Mouse (Mus musculus) brain, embryonic 14.5 days (tissue): ENCODE data around the gene Vmn1r53.
"Not testable (repeated sequence)": the region's sequence is repeated elsewhere in the genome, so short reads cannot be mapped to it uniquely, and the experiment has no call there.

Experiments used
- CTCF ChIP-seq: fragments of 200-500 bp; IDR thresholded peaks from 2 replicates; pipeline ENCODE4 v1.5.1; 2012; ENCODE audit warnings: inconsistent platforms, mild to moderate bottlenecking, moderate library complexity, borderline replicate concordance; ENCODE audit not compliant: insufficient read depth, insufficient read length; ENCODE audit errors: extremely low read depth
- POLR2A ChIP-seq: fragments of 200-500 bp; IDR thresholded peaks from 2 replicates; pipeline ENCODE4 v1.6.1; 2012; ENCODE audit warnings: mild to moderate bottlenecking, inconsistent platforms, borderline replicate concordance; ENCODE audit not compliant: poor library complexity, insufficient read depth, insufficient read length, severe bottlenecking; ENCODE audit errors: extremely low read depth

DNA sequence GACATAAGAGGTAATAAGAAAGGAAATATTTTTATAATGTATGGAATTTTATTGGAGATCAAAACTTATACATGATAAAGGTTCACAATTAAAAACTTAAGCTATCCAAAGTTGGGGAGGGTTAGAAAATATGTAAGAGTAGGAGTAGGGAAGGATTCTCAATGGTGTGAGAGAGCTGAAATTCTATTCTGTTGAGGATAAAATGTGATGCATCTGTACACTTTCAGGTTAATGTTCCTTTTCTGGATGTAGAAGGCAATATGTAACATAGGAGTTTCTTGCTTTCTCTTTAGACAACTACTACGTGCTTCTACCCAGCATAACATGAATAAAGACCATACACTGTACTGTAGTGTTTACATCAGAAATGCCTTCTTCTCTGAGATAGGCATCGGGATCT is 21.7 kb downstream of the Vmn1r53 start, which contains the start of gene V1ra8:
- not testable (repeated sequence) for TF ChIP-seq CTCF, POLR2A
